Mouse (Mus musculus): ENCODE measurements at regions not wholly inside any gene's neighbourhood (a gene's known extent, or its start where the extent isn't known, plus 50 kb on each side); places are given as distances from the start of the nearest gene placed in this dataset.

DNA sequence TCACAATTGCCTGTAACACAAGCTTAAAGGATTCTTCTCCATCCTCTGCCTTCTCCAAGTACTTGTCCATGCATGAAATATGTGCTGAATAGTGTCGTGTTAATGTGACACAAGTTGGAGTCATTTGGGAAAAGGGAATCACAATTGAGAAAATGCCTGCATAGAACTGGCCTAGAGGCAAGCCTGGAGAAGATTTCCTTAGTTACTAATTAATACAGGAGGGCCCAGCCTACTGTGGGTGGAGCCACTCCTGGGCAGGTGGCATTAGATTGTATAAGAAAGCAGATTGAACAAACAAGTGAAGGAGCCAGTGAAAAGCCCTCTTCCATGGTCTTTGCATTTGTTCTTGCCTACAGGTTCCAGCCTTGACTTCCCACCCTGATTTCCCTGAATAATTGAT lies 2239.1 kb downstream of the Poteg start:
- no peaks in the 10 kb centered on the region for H3K27me3 ChIP-seq
- H3K4me1 ChIP-seq (replicated peaks): no peaks in the 10 kb centered on the region
- ATAC-seq (ENCODE audit: low FRiP score): no peak
- no peak overlapping the region for H3K4me2 ChIP-seq
- H3K4me3 ChIP-seq: no peak overlapping the region
- H3K27ac ChIP-seq: no peak overlapping the region
- WGBS: 46% methylated on average over 1 of the region's 1 CpGs
- H3K36me3 ChIP-seq: no peaks in the 10 kb centered on the region
- H3K9ac ChIP-seq: no peak overlapping the region
- H3K9me3 ChIP-seq: no peaks in the 10 kb centered on the region

DNA sequence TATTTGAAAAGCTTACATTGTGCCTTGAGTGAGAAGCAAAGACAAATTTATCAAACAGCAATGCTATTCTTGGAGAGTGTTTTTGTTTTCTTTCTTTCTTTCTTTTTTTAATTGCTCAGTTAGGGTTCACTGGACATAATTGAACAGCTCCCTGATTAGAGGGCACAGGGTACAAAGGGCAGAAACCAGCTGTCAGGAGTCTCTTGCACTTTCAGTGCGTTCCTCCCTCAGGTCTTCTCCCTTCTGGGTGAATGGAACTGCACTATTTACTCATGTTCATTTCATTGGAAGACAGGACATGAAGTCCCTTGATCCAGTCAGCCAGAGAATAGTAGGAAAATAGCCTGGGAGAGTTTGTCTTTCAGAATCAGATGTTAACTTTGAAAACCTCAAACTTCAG lies 2248.2 kb downstream of the Poteg start:
- ATAC-seq (ENCODE audit: low FRiP score): no peak
- Histone ChIP-seq H3K4me2 (no peak overlapping the region), H3K27me3 (no peaks in the 10 kb centered on the region), H3K4me3 (no peak overlapping the region), H3K9me3 (no peaks in the 10 kb centered on the region), H3K27ac (no peak overlapping the region), H3K9ac (no peak overlapping the region), H3K4me1 (replicated peaks) (no peaks in the 10 kb centered on the region), H3K36me3 (no peaks in the 10 kb centered on the region)
- WGBS: 13% methylated on average over 1 of the region's 1 CpGs
